Mouse (Mus musculus) right cerebral cortex, adult 18-20 months (tissue): ENCODE measurements around the gene Dgkz.
A peak's percentile ranks its signal among the peaks of the same experiment; 100 is the strongest.

ENCODE experiments used
- DNase-seq: peaks from one replicate; pipeline ENCODE4 v3.0.0; 2022; ENCODE audit warnings: mixed read lengths

Dgkz gene

GRCm38 (mm10) chr2:91993409-91993808, 17.7 kb upstream of the Dgkz start:
- no peak for DNase-seq

GRCm38 (mm10) chr2:91989750-91990149, 14.1 kb upstream of the Dgkz start:
- no peak for DNase-seq

GRCm38 (mm10) chr2:91987542-91987941, 11.9 kb upstream of the Dgkz start:
- DNase-seq: peak; percentile 77

GRCm38 (mm10) chr2:91986071-91986470, 10.4 kb upstream of the Dgkz start:
- DNase-seq: no peak

- DNase-seq: no peak
These were observed 9.4 kb upstream of the Dgkz start for GRCm38 (mm10) chr2:91984906-91985525.

- no peak for DNase-seq
These were observed 8.8 kb upstream of the Dgkz start for GRCm38 (mm10) chr2:91984439-91984838.

- DNase-seq: no peak
These were observed 5.2 kb upstream of the Dgkz start for GRCm38 (mm10) chr2:91980830-91981229.

GRCm38 (mm10) chr2:91980245-91980644, 4.6 kb upstream of the Dgkz start:
- DNase-seq: no peak

GRCm38 (mm10) chr2:91978547-91978946, 2.9 kb upstream of the Dgkz start:
- DNase-seq: no peak

- DNase-seq: no peak
These were observed 2.3 kb upstream of the Dgkz start for GRCm38 (mm10) chr2:91977960-91978359.

- DNase-seq: no peak
These were observed 2.1 kb downstream of the Dgkz start for GRCm38 (mm10) chr2:91973416-91974135.

GRCm38 (mm10) chr2:91972121-91972566, 3.5 kb downstream of the Dgkz start:
- no peak for DNase-seq

- peak; percentile 79 for DNase-seq
These were observed 4.2 kb downstream of the Dgkz start for GRCm38 (mm10) chr2:91971231-91972097.

- no peak for DNase-seq
These were observed 7.7 kb downstream of the Dgkz start for GRCm38 (mm10) chr2:91967962-91968361.

- DNase-seq: no peak
These were observed 9.3 kb downstream of the Dgkz start for GRCm38 (mm10) chr2:91966367-91966766.

GRCm38 (mm10) chr2:91965417-91965816, 10.2 kb downstream of the Dgkz start:
- DNase-seq: no peak

GRCm38 (mm10) chr2:91964610-91965204, 11.0 kb downstream of the Dgkz start:
- DNase-seq: no peak

- DNase-seq: peak; percentile 95
These were observed 12.2 kb downstream of the Dgkz start for GRCm38 (mm10) chr2:91963443-91963932.

- no peak for DNase-seq
These were observed 12.7 kb downstream of the Dgkz start for GRCm38 (mm10) chr2:91962864-91963401.

- DNase-seq: no peak
These were observed 13.5 kb downstream of the Dgkz start for GRCm38 (mm10) chr2:91961901-91962761.

- DNase-seq: no peak
These were observed 15.2 kb downstream of the Dgkz start for GRCm38 (mm10) chr2:91960459-91960858.
